Mouse (Mus musculus) stomach, embryonic 15.5 days (tissue): ENCODE data around the gene Olfr211. TPM values are rescaled to one million over a fixed set of nuclear protein-coding genes. Genes with fewer than 3 reads are reported as not detected.

Source experiments
- ATAC-seq: fragments of 200-750 bp; cut with Nextera tagmentation; 2 replicates; pipeline ENCODE4 v1.8.0; 2017; ENCODE audit warnings: low read depth, moderate number of reproducible peaks, moderate TSS enrichment; ENCODE audit not compliant: insufficient read depth, low FRiP score
- H3K27ac ChIP-seq: fragments of 300-500 bp; sonication (generic); 2 replicates; pipeline ENCODE4 v1.5.1; 2015; ENCODE audit warnings: mild to moderate bottlenecking, inconsistent platforms
- H3K27me3 ChIP-seq: fragments of 300-500 bp; sonication (generic); replicated peaks from 2 replicates; pipeline ENCODE4 v1.6.1; 2015; ENCODE audit warnings: inconsistent platforms
- H3K36me3 ChIP-seq: fragments of 300-500 bp; sonication (generic); 2 replicates; pipeline ENCODE4 v1.6.1; 2015; ENCODE audit warnings: inconsistent platforms
- H3K4me1 ChIP-seq: fragments of 300-500 bp; sonication (generic); 2 replicates; pipeline ENCODE4 v1.6.1; 2015; ENCODE audit warnings: inconsistent platforms
- H3K4me2 ChIP-seq: fragments of 300-500 bp; sonication (generic); 2 replicates; pipeline ENCODE4 v1.6.1; 2015; ENCODE audit warnings: mild to moderate bottlenecking, inconsistent platforms
- H3K4me3 ChIP-seq: fragments of 300-500 bp; sonication (generic); replicated peaks from 2 replicates; pipeline ENCODE4 v1.5.1; 2015; ENCODE audit warnings: inconsistent platforms
- H3K9ac ChIP-seq: fragments of 300-500 bp; sonication (generic); 2 replicates; pipeline ENCODE4 v1.6.1; 2015; ENCODE audit warnings: inconsistent platforms
- H3K9me3 ChIP-seq: fragments of 300-500 bp; sonication (generic); 2 replicates; pipeline ENCODE4 v1.6.1; 2016; ENCODE audit warnings: inconsistent platforms
- WGBS: fragments of 180-500 bp; shearing (Covaris S2); methylation state at CpG from one replicate; pipeline ENCODE4 v1.1.7; 2015; 5-methylcytosine and 5-hydroxymethylcytosine counted together
- polyA plus RNA-seq: library from polyadenylated mRNA; unstranded; fragments of >200 nt; fragmentation: Nextera tagmentation; extraction: Ambion mirVana; gene quantifications from 2 replicates; pipeline ENCODE4 v1.2.1, GENCODE M21; 2015

Gene Olfr211
- polyA plus RNA-seq = not detected in 2 replicates

DNA sequence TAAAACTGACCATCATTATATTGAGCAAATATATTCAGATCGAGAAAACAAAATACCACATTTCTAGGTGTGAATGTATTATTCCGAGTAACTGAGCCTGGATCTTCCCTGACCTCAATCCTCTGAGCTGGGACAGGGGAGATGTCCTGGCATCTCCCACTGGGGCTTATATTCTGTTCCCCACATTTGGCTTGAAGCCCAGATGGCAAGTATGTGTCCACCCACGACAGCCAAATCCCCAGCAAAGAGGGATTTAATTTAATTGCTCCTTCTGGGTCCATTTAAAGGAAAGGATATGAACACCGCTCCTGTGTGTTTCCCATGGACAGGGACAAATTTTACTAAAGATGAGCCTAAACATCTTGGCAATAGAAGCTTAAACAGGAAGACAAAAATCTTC is at the start of gene Olfr211:
Gene Olfr211, plus strand, starts transcription at position 301 of the 400 bp plus-strand sequence.
- Histone ChIP-seq H3K9ac (no peak within 1 kb of the TSS), H3K36me3 (no peaks in the 10 kb centered on the region), H3K27ac (no peak within 1 kb of the TSS), H3K4me2 (no peak within 1 kb of the TSS), H3K27me3 (no peaks in the 10 kb centered on the region), H3K4me3 (no peak within 1 kb of the TSS), H3K9me3 (no peaks in the 10 kb centered on the region), H3K4me1 (no peaks in the 10 kb centered on the region)
- 67% methylated on average over 4 of the region's 4 CpGs for WGBS
- ATAC-seq = no peak

DNA sequence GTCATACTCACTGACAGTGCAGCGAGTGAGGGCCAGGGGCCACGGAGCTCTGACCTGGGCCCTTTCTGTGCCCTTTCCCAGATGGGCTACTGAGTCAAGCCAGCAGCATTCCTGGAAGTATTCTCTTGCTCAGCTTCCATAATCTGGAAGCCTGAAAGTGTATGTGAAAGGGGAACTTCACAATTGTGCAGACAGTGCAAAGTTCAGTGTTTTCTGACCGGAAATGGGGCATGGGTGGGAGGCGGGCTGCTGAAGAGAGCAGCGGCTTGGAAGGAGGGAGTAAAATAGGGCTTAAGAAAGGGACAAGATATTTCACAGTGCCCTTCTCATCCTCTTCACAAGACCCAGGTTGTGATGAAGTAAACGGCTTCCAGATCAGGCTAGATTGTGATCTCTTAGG is 49.4 kb upstream of the Olfr211 start:
- Histone ChIP-seq H3K27ac (no peak overlapping the region), H3K27me3 (no peaks in the 10 kb centered on the region), H3K9ac (no peak overlapping the region), H3K4me2 (no peak overlapping the region), H3K36me3 (no peaks in the 10 kb centered on the region), H3K4me3 (no peak overlapping the region), H3K9me3 (no peaks in the 10 kb centered on the region), H3K4me1 (no peaks in the 10 kb centered on the region)
- WGBS = 83% methylated on average over 6 of the region's 6 CpGs
- no peak for ATAC-seq

DNA sequence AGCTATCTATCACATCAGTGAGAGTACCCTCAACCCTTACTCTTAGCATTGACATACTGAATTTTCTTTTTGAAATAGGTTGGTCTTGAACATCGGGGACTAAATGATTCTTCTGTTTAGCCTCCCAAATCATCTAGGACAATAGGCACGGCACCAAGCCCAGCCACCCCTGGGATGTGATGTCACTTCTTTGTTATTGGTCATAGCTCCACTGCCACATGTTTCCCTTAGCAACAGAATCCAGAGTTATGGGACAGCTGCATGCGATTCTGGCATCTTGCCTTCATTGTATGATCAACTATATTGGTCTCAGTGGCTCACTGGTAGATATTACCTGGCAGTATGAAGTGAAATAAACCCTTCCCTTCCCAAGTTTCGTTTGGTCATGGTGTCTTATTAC is 48.4 kb upstream of the Olfr211 start:
- Histone ChIP-seq H3K36me3 (no peaks in the 10 kb centered on the region), H3K9ac (no peak overlapping the region), H3K27ac (no peak overlapping the region), H3K4me1 (no peaks in the 10 kb centered on the region), H3K9me3 (no peaks in the 10 kb centered on the region), H3K4me3 (no peak overlapping the region), H3K27me3 (no peaks in the 10 kb centered on the region), H3K4me2 (no peak overlapping the region)
- WGBS = 73% methylated on average over 4 of the region's 4 CpGs
- ATAC-seq = no peak

DNA sequence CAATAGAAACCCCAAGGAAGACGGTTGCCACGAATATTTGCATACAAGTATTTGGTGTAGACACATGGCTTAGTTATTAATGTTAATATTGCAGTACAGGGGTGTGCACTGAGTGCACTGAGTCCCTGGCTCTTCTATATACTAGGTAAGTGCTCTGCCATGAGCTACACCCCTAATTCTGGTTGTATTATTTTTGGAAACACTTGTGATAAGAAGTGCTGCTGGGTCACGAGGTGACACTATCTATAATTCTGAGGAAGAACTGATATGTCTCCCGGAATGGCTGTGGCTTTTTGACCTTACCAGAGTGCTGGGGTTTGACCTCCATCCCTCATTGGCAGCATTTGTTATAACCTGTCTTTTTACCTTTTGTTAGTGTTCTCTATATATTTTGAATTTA is 48.0 kb upstream of the Olfr211 start:
- H3K9ac ChIP-seq = no peak overlapping the region
- ATAC-seq = no peak
- 62% methylated on average over 4 of the region's 4 CpGs for WGBS

DNA sequence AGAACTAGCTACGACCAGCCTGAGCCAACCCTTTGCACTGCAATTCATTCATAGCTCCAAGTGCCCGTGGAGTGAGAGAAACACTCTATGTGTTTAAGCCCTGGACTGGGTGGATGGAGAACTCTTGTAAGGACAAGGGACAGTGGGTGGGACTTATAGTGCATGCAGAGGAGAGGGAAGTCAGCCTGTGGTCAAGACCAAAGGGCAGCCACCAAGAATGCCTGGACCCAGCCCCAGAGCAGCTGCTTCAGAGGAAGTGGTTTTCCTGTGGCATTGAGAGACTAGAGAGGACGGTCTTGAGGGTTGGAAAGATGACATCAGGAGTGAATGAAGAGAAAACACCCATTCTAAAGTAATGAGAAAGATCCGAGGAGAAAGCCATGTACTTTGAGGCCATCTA is 33.1 kb upstream of the Olfr211 start:
- Histone ChIP-seq H3K36me3 (no peaks in the 10 kb centered on the region), H3K4me1 (peaks cover 3% of the 10 kb centered on the region; the same call in 1 of the 2 replicates), H3K4me2 (no peak overlapping the region), H3K9ac (no peak overlapping the region), H3K27ac (no peak overlapping the region), H3K27me3 (peaks cover 10% of the 10 kb centered on the region), H3K9me3 (no peaks in the 10 kb centered on the region), H3K4me3 (no peak overlapping the region)
- WGBS = 60% methylated on average over 4 of the region's 4 CpGs
- no peak for ATAC-seq

More for the DNA sequence above, 48.0 kb upstream of the Olfr211 start:
- no peaks in the 10 kb centered on the region for H3K36me3 ChIP-seq
- no peaks in the 10 kb centered on the region for H3K9me3 ChIP-seq
- H3K4me1 ChIP-seq = no peaks in the 10 kb centered on the region
- no peak overlapping the region for H3K27ac ChIP-seq
- no peak overlapping the region for H3K4me2 ChIP-seq
- no peaks in the 10 kb centered on the region for H3K27me3 ChIP-seq
- H3K4me3 ChIP-seq = no peak overlapping the region

DNA sequence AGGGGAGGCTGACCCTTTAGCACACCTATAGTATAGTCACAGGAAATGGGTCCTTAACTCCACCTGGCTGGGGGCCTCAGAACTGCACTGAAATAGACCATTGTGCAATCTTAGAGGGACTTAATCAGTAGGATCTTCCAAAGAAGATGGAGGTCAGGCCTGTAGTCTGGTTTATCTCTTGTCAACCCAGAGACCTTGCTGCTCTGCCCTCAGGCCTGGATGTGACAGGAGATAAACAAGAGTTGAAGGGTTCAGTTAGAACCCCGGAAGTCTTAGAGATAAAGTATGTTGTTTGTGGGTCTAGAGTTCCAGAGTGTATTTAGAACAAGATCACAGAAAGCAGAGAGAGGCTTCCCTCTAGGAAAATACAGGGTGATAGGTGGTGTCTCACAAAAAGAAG is 32.4 kb upstream of the Olfr211 start:
- no peaks in the 10 kb centered on the region for H3K36me3 ChIP-seq
- no peak for ATAC-seq
- H3K4me2 ChIP-seq = no peak overlapping the region
- WGBS = 24% methylated on average over 1 of the region's 1 CpGs
- H3K9ac ChIP-seq = no peak overlapping the region
- no peak overlapping the region for H3K27ac ChIP-seq
- peaks cover 5% of the 10 kb centered on the region; the same call in 1 of the 2 replicates for H3K4me1 ChIP-seq
- H3K27me3 ChIP-seq = peaks cover 17% of the 10 kb centered on the region
- H3K9me3 ChIP-seq = no peaks in the 10 kb centered on the region
- H3K4me3 ChIP-seq = no peak overlapping the region

DNA sequence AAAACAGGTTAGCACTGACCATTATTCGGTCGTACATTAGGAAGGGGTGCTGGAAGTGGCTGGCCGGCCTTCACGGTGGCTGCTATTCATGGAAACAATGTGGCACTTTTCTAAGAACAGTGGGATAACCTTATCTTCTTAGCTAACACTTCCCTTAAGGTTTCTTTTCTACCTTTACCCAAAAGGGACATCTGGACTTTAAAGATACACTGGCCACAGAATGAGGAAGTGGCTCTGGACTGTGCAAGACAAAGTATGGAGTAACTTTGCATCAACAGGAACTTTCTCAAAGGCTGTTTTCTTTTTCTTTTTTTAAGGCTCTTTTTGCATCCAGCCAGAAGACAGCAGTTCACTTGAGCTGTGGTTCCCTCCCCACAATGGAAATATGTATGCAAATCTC is 30.2 kb upstream of the Olfr211 start:
- no peak overlapping the region for H3K4me3 ChIP-seq
- H3K9me3 ChIP-seq = no peaks in the 10 kb centered on the region
- no peak overlapping the region for H3K9ac ChIP-seq
- no peak overlapping the region for H3K27ac ChIP-seq
- WGBS = 77% methylated on average over 4 of the region's 4 CpGs
- peaks cover 5% of the 10 kb centered on the region; the same call in 1 of the 2 replicates for H3K4me1 ChIP-seq
- no peak overlapping the region for H3K4me2 ChIP-seq
- ATAC-seq = no peak
- H3K27me3 ChIP-seq = peaks cover 27% of the 10 kb centered on the region
- no peaks in the 10 kb centered on the region for H3K36me3 ChIP-seq

DNA sequence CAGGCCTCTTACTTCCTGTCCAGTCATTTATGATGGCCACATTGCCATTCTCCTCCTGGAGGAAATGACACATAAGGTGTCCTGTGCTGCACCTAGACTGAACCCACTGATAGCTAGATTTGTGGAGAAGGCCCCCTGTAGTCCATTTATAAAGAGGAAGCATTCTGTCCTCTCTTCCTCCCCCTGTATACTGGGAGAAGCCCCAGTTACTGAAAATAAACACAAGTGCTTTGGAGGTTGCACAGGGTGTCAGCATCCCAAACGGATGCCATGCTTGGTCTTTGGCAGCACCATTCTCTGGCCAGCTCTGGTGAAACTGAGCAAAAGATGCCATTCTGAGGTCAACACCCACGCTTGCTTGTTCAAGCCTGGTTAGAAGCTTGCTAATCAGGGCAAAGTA is 29.7 kb upstream of the Olfr211 start:
- Histone ChIP-seq H3K4me1 (peaks cover 5% of the 10 kb centered on the region; the same call in 1 of the 2 replicates), H3K4me3 (no peak overlapping the region), H3K9ac (no peak overlapping the region), H3K4me2 (no peak overlapping the region), H3K9me3 (no peaks in the 10 kb centered on the region), H3K36me3 (no peaks in the 10 kb centered on the region), H3K27me3 (peaks cover 27% of the 10 kb centered on the region), H3K27ac (no peak overlapping the region)
- WGBS = 59% methylated on average over 2 of the region's 2 CpGs
- ATAC-seq = no peak

DNA sequence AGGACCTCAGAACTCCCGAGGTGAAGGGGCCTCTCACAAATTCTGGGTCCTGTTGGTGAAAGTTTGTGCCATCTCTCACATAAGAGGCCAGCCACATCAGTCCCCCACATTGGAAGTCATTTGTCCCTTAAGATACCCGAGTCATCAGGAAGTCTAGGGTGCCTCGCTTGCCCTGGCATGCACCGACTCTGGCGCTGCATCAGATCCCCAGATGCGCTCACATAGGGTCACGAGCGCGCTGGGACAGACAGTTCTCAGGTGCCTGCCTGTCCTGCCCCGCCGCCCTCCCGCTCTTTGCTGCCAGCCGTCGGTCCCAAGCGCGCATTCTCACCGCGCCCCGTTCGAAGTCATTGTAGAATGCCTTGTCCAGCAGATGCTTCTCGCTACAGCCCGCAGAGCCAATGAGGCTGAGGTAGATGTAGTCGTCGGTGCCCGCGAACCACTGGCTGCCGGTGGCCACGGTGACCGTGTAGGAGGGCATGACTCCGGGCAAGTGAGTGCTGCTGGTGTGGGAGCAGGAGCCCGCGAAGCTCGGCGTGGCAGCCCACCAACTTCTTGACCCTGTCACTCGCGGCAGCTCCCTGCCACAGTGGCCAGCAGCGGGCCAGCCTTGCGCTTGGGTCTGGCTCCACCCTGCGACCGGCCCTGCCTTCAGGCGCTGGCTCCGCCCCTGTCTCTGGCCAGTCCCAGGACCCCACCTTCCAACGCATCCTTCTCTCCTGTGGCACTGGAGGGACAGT is 28.2 kb upstream of the Olfr211 start, which contains the start of gene Alox5:
Gene Alox5, minus strand, starts transcription at position 635 of the 740 bp plus-strand sequence.
- ATAC-seq = peak; percentile 35; the same call in 1 of the 2 replicates
- WGBS = 2% methylated on average over 43 of the region's 43 CpGs

DNA sequence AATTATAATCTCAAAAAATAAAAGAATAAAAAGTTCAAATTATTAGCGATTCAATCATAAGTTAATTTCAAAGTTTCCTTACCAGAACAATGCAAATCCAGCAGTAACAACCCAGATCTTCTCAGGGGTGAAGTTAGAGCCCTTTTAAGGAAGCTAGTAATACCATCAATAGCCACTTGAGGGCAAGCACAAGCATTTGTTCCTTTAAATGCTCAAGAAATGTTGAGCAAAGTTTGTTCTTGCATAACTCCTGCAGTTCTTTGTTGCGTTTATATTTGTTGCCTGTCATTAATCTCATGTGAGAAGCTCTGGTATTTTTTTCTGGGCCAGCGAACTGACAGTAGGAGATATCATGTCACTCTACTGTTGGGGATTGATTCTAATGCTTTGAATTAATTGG is 20.8 kb upstream of the Olfr211 start:
- no peaks in the 10 kb centered on the region for H3K27me3 ChIP-seq
- H3K4me1 ChIP-seq = no peaks in the 10 kb centered on the region
- no peaks in the 10 kb centered on the region for H3K9me3 ChIP-seq
- WGBS = 25% methylated on average over 3 of the region's 3 CpGs
- no peak overlapping the region for H3K4me2 ChIP-seq
- H3K9ac ChIP-seq = no peak overlapping the region
- ATAC-seq = no peak
- H3K4me3 ChIP-seq = no peak overlapping the region
- no peak overlapping the region for H3K27ac ChIP-seq
- H3K36me3 ChIP-seq = no peaks in the 10 kb centered on the region

More for the DNA sequence above, 28.2 kb upstream of the Olfr211 start, which contains the start of gene Alox5:
- no peak within 1 kb of the TSS for H3K27ac ChIP-seq
- H3K4me1 ChIP-seq = peaks cover 5% of the 10 kb centered on the region; the same call in 1 of the 2 replicates
- H3K4me3 ChIP-seq = peak within 1 kb of the TSS; percentile 35
- no peaks in the 10 kb centered on the region for H3K36me3 ChIP-seq
- peak within 1 kb of the TSS; percentile 62 for H3K4me2 ChIP-seq
- peaks cover 27% of the 10 kb centered on the region for H3K27me3 ChIP-seq
- H3K9me3 ChIP-seq = no peaks in the 10 kb centered on the region
- no peak within 1 kb of the TSS for H3K9ac ChIP-seq

DNA sequence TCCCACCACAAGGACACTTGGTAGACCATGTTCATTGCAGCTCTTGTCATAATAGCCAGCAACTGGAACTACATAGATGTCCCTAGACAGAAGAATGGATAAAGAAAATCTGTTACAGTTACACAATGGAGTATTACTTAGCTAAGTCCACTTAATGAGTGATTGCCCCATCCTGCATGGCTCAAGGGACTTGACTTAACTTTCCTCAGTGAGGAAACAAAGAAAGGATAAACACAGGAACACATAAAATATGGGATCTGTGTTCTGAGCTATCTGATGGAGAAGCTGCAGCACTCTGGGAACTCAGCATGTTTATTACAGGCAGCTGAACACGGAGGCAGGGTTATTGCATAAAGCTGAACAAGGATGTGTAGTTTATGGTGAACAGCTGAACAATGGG is 3.8 kb upstream of the Olfr211 start:
- ATAC-seq = no peak
- Histone ChIP-seq H3K4me2 (no peak overlapping the region), H3K36me3 (no peaks in the 10 kb centered on the region), H3K27me3 (no peaks in the 10 kb centered on the region), H3K4me1 (no peaks in the 10 kb centered on the region), H3K4me3 (no peak overlapping the region), H3K27ac (no peak overlapping the region), H3K9ac (no peak overlapping the region), H3K9me3 (no peaks in the 10 kb centered on the region)
- 65% methylated on average over 1 of the region's 1 CpGs for WGBS

DNA sequence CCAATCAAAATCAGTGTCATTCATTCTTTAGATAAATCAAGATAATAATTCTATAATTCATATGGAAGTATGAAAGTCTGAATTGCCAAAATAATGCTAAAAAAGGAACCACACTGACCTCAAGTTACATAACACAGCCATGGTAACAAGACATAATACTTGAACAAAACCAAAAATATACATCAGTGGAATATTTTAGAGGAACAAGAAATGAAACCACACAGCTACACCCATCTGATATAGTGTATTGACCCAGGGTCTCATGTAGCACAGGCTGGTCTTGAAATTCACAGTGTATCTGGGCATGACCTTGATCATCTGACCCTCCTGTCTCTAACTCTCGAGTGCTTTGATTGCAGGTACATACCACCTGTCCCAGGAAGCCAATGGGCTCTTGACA is 2.1 kb upstream of the Olfr211 start:
- H3K4me3 ChIP-seq = no peak overlapping the region
- no peak overlapping the region for H3K9ac ChIP-seq
- H3K4me1 ChIP-seq = no peaks in the 10 kb centered on the region
- no peaks in the 10 kb centered on the region for H3K9me3 ChIP-seq
- no peak overlapping the region for H3K4me2 ChIP-seq
- 65% methylated on average over 1 of the region's 1 CpGs for WGBS
- H3K36me3 ChIP-seq = no peaks in the 10 kb centered on the region
- no peak overlapping the region for H3K27ac ChIP-seq
- ATAC-seq = no peak
- H3K27me3 ChIP-seq = no peaks in the 10 kb centered on the region
